Mouse (Mus musculus) kidney, postnatal 25 days (tissue): Measurements from ENCODE around the gene Slc7a6.
"Not testable (repeated sequence)": the region's sequence is repeated elsewhere in the genome, so short reads cannot be mapped to it uniquely, and the experiment has no call there.

Experiments
- DNase-seq, 2 experiments: peaks; one replicate each; pipeline ENCODE4 v3.0.0; 2021; ENCODE audit warnings: mixed read lengths in 2 of 2

The Slc7a6 gene

DNA sequence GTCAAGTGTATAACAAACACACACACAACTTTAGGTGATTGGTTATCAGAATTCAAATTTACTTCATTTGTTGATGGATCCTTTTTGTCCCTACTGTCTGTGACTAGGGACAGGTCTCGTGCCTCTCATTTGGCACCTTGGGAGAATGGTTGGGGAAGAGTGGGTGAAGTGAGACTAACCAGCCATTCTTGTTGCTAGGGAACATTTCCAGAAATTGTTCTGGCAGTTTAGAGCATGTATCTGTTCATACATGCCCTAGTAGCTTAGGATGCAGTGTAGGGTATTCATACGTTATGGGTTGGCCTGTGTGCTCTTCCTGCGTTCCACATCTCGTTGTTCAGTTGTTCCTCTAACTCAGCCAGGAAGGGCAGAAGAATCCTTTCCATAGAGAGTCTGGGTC is 20.5 kb downstream of the Slc7a6 start:
- DNase-seq = no peak

DNA sequence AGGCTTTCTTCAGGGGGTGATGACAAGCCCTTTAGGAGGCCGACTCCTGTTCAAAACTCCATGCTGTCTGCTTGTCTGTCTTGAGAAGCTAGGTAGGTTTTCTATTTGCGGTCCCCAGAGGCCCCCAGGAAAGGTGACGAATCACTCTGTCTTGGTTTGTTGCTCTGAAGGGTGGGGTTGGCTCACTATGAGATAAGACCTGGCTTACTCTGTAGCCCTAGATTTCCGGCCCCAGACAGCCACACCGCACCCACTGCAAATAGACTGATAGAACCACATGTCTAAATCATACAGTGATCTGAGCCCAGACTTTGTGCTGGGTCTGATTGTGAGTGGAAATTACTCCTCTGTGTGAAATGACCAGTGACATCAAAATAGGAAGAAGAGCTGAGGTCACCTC is 23.0 kb downstream of the Slc7a6 start:
- no peak for DNase-seq

DNA sequence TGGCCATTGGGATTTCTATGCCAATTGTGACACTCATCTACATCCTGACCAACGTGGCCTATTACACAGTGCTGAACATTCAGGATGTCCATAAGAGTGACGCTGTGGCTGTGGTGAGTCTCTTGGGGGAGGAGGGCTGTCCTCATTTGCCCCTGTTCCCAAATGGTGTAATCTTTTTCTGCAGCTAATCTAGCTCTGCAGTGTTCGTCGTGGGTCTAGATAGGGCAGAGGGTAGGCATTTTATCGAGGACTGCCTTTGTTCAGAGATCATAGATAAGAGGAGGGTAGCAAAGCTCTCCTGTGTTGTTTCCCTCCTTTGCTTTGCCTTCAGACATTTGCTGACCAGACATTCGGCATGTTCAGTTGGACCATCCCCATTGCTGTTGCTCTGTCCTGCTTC is 24.5 kb downstream of the Slc7a6 start:
- no peak for DNase-seq

DNA sequence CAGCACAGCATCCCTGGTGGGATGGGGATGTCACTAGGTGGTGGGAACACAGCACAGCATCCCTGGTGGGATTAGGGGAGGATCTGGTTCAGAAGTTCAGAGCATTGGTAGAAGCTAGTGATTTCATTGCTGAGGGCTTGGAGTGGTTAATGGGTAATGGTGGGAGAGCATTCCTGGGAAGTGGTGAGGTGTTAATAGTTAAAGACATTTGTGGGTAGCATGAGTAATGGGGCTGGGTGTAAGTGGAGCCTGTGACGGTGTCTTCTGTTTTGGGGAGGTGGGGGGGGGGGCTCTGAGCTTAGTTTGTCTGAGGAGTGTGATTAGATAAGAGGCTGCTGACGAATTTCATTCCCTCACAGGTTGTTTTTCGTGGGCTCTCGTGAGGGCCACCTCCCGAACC is 25.4 kb downstream of the Slc7a6 start:
- DNase-seq = no peak

DNA sequence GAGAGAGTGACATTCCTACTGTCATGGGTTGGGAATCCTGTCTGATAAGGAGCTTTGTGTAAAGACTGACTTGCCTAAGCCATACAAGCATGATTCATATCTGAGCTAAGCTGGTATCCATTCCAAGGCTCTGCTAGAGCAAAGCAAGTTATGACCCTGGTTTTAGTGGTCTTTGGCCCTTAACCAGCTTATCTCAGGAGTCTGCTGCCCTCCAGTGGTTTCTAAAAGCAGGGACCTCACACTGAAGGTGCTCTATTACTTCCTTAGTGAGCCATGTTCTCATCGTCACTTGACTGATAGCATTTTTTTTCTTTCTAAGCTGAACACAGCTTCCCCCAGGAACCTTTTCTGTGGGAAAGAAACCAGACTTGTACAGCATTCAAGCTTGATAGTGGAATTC is 30.1 kb downstream of the Slc7a6 start:
- DNase-seq = peak; percentile 44 to 47

DNA sequence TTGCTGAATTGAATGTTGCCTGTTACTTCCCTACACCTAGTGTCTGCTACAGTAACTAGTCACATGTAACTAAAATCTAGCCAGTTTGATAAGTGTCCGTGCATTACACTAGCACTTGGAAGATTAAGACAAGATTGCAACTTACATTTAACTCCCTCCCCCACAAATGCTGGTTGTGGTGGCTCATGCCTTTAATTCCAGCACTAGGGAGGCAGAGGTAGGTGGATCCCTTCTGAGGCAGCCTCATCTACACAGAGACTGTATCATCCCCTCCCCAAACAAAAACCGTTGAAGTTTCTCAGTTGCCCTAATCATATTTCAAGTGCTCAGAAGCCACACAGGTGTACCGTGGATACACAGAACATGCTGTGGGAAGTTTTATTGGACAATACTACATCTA is 30.9 kb downstream of the Slc7a6 start:
- DNase-seq = not testable (repeated sequence)

DNA sequence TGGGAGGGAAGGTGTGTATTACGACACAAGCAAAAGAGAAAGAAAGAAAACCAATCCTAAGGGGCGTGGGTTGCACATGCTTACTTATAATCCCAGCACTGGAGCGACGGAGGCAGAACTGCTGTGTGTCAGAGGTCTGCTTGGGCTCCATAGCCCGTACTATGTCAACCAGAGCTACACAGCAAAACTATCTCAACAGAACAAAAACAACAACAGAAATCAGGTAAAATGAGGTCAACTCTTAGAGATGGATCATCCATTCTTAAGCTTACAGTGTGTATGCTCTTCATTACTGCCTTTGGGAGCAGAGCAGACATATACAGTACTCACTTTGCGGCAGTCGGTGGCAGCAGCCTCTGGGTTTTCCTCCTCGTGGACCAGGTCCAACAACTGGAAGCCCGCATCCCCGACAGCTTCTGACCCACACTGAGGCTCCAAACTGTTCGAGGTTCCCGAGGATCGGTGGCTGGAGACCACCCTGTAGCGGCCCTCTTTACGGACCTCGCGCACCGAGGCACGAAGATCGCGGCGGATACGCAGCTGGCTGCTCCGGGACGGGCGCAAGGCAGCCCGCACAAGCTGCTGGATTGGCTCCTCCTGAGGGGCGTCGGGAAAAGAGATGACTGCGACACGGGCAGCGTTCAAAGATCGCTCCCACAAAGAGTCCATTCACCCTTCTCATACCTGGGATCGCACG is 41.5 kb downstream of the Slc7a6 start:
- peak; percentile 44 to 77 for DNase-seq

DNA sequence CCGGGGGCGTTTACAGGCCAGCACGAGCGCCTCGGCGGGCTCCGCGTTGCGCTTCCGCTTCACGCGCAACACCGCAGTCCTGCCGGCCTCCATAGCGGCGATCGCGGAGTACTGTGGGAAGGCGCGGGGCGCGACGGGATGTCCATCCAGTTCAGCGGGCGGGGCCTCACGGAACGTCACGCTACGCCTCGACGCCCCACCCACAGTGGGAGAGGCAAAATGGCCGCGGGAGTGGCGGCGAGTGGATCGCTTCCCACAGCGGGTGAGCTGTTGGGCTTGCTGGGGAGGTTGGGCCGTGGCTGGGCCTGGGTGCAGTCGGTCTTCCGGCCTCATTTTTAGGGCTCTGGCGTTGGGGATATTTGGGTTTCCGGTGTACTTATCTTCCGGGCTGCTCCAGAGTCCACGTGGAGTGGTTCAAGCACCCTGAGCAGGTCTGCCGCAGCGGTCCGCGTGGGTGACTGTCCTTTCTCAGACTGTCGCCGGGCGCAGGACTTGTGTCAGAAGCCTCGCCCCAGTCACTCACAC is 42.2 kb downstream of the Slc7a6 start, which contains the start of the genes Slc7a6os and Prmt7:
Gene Slc7a6os (minus strand): TSS at position 115 of the 525 bp plus-strand sequence.
Gene Prmt7 (plus strand): TSS at position 116 of the 525 bp plus-strand sequence.
- DNase-seq = peak; percentile 97

DNA sequence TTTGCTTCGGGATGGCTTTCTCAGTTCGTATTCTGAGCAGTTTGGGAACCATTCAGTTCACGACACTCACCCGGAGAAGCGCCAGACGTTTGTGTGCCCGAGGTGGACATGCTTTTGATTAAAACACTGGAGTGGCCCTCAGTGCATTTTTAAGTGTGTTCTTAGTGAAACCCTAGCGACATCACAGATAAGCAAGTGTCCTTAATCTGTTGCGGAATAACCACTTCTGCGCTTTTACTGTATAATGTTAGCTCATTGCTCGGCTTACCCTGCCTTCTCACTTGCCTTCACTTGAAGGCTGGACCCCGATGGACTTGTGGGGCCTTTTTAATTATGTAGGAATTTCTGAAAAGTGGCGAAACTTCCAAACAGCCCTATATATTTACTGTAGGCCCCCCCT is 42.8 kb downstream of the Slc7a6 start:
- no peak for DNase-seq

DNA sequence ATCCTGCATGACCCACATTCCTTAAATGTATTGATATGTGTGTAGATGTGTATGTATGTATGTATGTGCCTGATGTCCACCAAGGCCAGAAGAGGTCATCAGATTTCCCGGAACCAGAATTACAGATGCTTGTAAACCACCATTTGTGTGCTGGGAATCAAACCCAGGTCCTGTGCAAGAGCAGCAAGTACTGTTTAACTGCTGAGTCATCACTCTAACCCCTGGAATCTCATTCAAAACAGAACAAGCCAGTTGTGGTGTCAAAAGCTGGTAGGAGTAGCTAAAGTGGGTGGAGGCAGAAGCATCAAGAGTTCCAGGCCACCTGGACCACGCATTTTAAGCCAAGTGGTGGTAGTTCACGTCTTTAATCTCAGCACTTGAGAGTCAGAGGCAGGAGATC is 45.3 kb downstream of the Slc7a6 start:
- DNase-seq = no peak

DNA sequence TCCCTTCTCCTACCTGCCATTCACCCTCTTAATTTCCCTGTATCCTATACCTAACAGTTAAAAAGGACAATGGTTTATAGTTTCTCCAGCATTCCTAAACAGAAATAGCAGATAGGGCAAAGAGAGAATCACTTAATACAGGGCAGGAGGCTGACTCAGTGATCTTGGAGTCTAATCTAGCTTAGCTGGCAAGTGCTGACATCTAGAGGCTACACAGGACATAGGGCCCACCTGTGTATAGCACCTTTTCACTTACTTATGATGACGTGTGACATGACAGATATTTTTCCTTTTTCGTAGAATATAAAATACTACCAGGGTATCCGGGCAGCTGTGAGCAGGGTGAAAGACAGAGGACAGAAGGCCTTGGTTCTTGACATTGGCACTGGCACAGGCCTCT is 51.0 kb downstream of the Slc7a6 start:
- no peak for DNase-seq

DNA sequence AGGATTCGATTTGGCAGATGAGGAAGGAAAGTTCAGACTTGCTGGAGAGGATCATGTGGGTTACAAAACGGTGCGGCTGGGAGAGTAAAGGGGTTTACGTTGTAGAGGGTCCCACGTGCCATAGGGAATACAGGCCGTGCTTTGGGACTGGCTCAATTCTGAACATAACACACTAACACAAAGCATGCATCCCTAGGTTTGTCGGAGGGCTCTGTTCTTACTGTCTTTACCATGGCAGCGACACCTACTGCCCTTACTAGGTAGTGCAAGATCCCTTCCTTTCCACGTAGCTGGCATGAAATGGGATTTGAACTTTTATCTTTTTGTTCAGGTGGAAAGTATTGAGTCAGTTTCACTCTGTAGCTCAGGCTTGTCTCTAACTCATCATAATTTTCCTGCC is 57.9 kb downstream of the Slc7a6 start:
- peak; percentile 49 to 76 for DNase-seq

DNA sequence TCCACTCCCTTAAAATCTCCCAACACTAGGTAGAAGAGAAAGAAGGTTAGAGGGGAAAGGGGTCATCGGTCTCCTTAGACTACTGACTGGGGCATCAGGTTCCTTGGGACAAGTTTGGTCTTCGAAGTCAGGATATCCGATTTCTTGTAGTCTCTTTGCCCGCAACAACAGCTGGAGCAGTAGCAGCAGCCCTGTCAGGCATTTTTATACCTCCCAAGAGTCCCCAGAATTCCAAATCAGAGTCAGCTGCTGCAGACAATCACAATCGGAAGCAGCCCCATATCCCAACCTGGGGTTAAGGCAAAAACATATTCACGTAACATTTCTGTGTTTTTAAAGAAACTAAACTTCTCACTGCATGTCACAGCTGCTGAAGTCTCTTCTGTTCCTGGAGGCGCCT is 62.9 kb downstream of the Slc7a6 start:
- DNase-seq = no peak

DNA sequence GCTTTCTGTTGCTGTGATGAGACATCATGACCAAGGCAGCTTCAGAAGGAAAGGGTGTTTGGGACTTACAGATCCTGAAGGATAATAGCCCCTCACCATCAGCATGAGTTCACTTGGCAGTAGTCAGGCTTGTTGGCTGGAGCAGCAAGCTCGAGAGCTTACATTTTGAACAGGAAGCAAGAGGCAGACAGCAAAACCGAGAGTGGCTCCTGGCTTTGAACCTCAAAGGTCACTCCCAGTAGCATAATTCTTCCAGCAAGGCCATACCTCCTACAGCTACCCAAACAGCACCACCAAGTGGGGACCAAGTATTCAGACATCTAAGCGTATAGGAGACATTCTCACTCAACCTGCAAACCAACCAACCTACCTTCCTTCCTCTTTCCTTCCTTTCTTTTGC is 64.1 kb downstream of the Slc7a6 start:
- no peak for DNase-seq

DNA sequence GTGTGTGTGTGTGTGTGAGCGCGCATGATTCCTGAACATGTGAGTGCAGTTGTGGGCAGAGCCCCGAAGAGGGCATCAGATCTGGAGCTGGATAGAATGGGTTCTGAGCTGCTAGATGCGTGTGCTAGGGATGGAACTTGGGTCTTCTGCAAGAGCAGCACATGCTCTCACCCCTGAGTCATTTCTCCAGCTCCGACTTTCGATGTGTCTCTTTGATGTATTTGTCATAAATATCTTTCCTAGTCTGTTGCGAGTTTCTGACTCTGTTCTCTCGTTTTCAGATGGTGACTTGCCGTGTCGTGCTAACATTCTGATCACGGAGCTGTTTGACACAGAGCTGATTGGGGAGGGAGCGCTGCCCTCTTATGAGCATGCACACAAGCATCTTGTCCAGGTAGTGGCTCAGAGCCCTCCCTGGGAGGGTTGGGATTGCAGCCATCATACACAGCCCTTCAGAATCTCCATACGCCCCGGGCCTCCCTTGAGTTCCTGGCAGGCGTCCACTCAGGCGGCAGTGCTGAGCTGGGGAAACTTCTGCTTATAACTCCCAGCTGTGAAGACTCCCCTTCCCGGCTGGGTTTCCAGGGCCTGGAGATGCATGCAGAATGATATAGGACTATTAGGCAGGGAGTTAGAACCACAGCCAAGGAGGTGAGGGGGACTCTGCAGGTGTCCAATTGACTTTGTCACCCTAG is 66.1 kb downstream of the Slc7a6 start:
- DNase-seq = no peak

DNA sequence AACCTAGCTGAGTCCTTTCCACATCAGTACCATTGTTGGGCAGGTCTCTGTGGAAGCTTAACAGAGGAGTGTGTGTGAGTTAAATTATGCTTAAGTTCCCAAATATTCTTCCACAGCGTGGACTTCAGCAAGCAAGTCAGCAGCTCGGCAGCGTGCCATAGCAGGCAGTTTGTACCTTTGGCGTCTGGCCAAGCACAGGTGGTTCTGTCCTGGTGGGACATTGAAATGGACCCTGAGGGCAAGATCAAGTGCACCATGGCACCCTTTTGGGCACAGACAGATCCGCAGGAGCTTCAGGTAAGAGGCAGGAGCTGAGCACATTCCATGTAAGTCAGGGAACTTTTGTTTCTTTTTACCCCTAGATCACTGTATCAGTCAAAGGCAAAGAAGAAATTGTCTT is 68.4 kb downstream of the Slc7a6 start:
- peak; percentile 78 to 89 for DNase-seq
